ENCODE assay signal across 14 mouse cellular contexts in the genomic region with DNA sequence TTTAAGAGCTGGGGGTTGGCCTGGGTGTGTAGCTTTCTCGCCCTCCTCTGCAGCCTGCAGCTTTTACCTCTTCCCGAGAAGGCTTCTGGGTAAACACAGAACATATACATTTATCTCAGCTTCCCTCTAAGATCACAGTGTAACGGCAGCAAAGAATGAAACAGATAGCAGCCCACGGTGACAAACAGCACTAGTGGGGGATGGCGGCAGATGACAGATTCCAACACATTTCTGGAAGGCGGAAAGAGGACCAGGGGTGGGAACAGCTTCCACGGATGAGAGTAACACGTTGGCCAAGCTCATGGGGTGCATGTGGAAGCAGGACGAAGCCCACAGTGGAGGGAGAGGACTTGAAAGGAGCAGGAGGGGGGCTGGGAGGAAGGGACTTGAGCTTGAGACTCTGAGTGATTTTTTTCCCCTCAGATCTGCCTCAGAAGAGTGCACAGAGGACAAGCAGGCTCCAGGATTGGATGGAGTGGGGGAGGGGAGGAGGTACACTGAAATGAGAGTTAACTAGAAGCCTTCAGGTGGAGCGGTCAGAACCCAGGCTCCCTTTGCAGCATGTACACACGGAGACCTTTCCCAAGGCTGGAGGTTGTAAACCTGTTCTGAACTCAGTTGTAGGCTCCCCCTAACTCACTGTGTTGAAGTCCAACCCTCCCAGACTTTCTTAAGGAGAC.
DNase-seq lines count a peak whose midpoint lies in the region; ATAC-seq lines count a peak whose summit lies in the region.
"Had no signal": no experiment of that assay in that cellular context is flagged by ENCODE, and none has a peak within 500 bp of the region (broad histone marks: within the 10 kb centered on the region; RNA-seq: fewer than 3 reads in every experiment).

No protein-coding gene starts in this region.

- H3K36me3 ChIP-seq in forebrain, embryonic 10.5 days (replicated peaks): no peaks in the 10 kb centered on the region
- H3K36me3 ChIP-seq in forebrain, embryonic 11.5 days (ENCODE audit: control insufficient read depth, insufficient read depth, low read length): no peaks in the 10 kb centered on the region
- no peaks in the 10 kb centered on the region for H3K36me3 ChIP-seq in kidney, embryonic 15.5 days
- H3K36me3 ChIP-seq in kidney, embryonic 16.5 days (ENCODE audit: insufficient read depth, low read length): no peaks in the 10 kb centered on the region
- H3K36me3 ChIP-seq: G1E; intestine, embryonic 15.5 days; liver, embryonic 12.5 days; stomach, embryonic 15.5 days had no signal

- 67% methylated on average over 11 of the region's 11 CpGs for WGBS in forebrain, embryonic 10.5 days
- 63% methylated on average over 11 of the region's 11 CpGs for WGBS in forebrain, embryonic 11.5 days
- WGBS in kidney, embryonic 15.5 days: 53% methylated on average over 11 of the region's 11 CpGs
- WGBS in kidney, embryonic 16.5 days: 52% methylated on average over 11 of the region's 11 CpGs

- no peak overlapping the region for H3K4me2 ChIP-seq in forebrain, embryonic 11.5 days (ENCODE audit: low read depth, low read length, severe bottlenecking)
- H3K4me2 ChIP-seq in kidney, embryonic 15.5 days: no peak overlapping the region
- no peak overlapping the region for H3K4me2 ChIP-seq in kidney, embryonic 16.5 days (replicated peaks; ENCODE audit: low read depth, low read length)
- H3K4me2 ChIP-seq: intestine, embryonic 15.5 days; liver, embryonic 12.5 days; stomach, embryonic 15.5 days had no signal

- H3K27me3 ChIP-seq in forebrain, embryonic 10.5 days (ENCODE audit: poor library complexity, severe bottlenecking): peaks cover 7% of the 10 kb centered on the region
- H3K27me3 ChIP-seq in forebrain, embryonic 11.5 days (ENCODE audit: control insufficient read depth, insufficient read depth, low read length): no peaks in the 10 kb centered on the region
- no peaks in the 10 kb centered on the region for H3K27me3 ChIP-seq in kidney, embryonic 15.5 days
- H3K27me3 ChIP-seq in kidney, embryonic 16.5 days (ENCODE audit: insufficient read depth, low read length): no peaks in the 10 kb centered on the region
- H3K27me3 ChIP-seq: intestine, embryonic 15.5 days; liver, embryonic 12.5 days; stomach, embryonic 15.5 days had no signal

- H3K27ac ChIP-seq in forebrain, embryonic 10.5 days: peak overlapping the region; percentile 84
- no peak overlapping the region for H3K27ac ChIP-seq in forebrain, embryonic 11.5 days (ENCODE audit: low read depth, low read length)
- H3K27ac ChIP-seq in kidney, embryonic 15.5 days: 0 out of 2 replicates have a peak overlapping the region, but pooled peaks have one; percentile 19
- H3K27ac ChIP-seq in kidney, embryonic 16.5 days (ENCODE audit: low read length): no peak overlapping the region
- H3K27ac ChIP-seq: intestine, embryonic 15.5 days; liver, embryonic 12.5 days; stomach, embryonic 15.5 days had no signal

- H3K9me3 ChIP-seq in forebrain, embryonic 10.5 days: no peaks in the 10 kb centered on the region
- no peaks in the 10 kb centered on the region for H3K9me3 ChIP-seq in forebrain, embryonic 11.5 days (ENCODE audit: control insufficient read depth, low read length)
- H3K9me3 ChIP-seq in kidney, embryonic 15.5 days (replicated peaks): no peaks in the 10 kb centered on the region; the same call in 1 of the 2 replicates
- H3K9me3 ChIP-seq in kidney, embryonic 16.5 days (ENCODE audit: low read length): no peaks in the 10 kb centered on the region
- H3K9me3 ChIP-seq: intestine, embryonic 15.5 days; liver, embryonic 12.5 days; stomach, embryonic 15.5 days had no signal

- no peak overlapping the region for H3K4me3 ChIP-seq in forebrain, embryonic 10.5 days
- no peak overlapping the region for H3K4me3 ChIP-seq in forebrain, embryonic 11.5 days (ENCODE audit: low read depth, low read length)
- no peak overlapping the region for H3K4me3 ChIP-seq in kidney, embryonic 15.5 days (replicated peaks)
- H3K4me3 ChIP-seq in kidney, embryonic 16.5 days (ENCODE audit: low read length): no peak overlapping the region
- H3K4me3 ChIP-seq: intestine, embryonic 15.5 days; liver, embryonic 12.5 days; stomach, embryonic 15.5 days had no signal

- peaks cover 43% of the 10 kb centered on the region for H3K4me1 ChIP-seq in forebrain, embryonic 10.5 days
- H3K4me1 ChIP-seq in forebrain, embryonic 11.5 days (replicated peaks; ENCODE audit: control insufficient read depth, insufficient read depth, low read length): peaks cover 13% of the 10 kb centered on the region
- H3K4me1 ChIP-seq in kidney, embryonic 15.5 days: peaks cover 24% of the 10 kb centered on the region
- H3K4me1 ChIP-seq in kidney, embryonic 16.5 days (ENCODE audit: insufficient read depth, low read length): peaks cover 20% of the 10 kb centered on the region
- H3K4me1 ChIP-seq: liver, embryonic 12.5 days had no signal

- ATAC-seq in forebrain, embryonic 11.5 days (replicated peaks; ENCODE audit: low FRiP score): no peak
- ATAC-seq in kidney, embryonic 15.5 days (replicated peaks; ENCODE audit: low FRiP score): no peak
- ATAC-seq in kidney, embryonic 16.5 days (ENCODE audit: low FRiP score, low TSS enrichment): no peak
- ATAC-seq: intestine, embryonic 15.5 days had no signal

- no peak overlapping the region for H3K9ac ChIP-seq in forebrain, embryonic 11.5 days (ENCODE audit: low read length)
- no peak overlapping the region for H3K9ac ChIP-seq in kidney, embryonic 15.5 days
- no peak overlapping the region; the same call in 1 of the 2 replicates for H3K9ac ChIP-seq in kidney, embryonic 16.5 days (replicated peaks; ENCODE audit: low read length)
- H3K9ac ChIP-seq: intestine, embryonic 15.5 days; liver, embryonic 12.5 days; stomach, embryonic 15.5 days had no signal

- no peak for DNase-seq in forebrain, embryonic 10.5 days (ENCODE audit: extremely low spot score, low spot score)
- no peak for DNase-seq in forebrain, embryonic 11.5 days (ENCODE audit: low spot score)
- peak; percentile 34 for DNase-seq in right cerebral cortex, adult 18-20 months
- DNase-seq in right cerebral cortex, postnatal 10 days (ENCODE audit: low spot score in 2 of 2): no peak
- no peak for DNase-seq in yolk sac, embryonic 10.5 days (ENCODE audit: low spot score)
- no peak for DNase-seq in cerebellum, postnatal 14 days
- DNase-seq: cerebellum, adult 2 months; kidney, postnatal 36 days had no signal

Comparison
In these comparisons a context has a peak if more than half of its experiments do, and no peak if none do; other contexts are left out.
1. H3K27ac ChIP-seq: peak in forebrain, embryonic 10.5 days (single experiment) and kidney, embryonic 15.5 days (single experiment); none in forebrain, embryonic 11.5 days (single experiment) and kidney, embryonic 16.5 days (single experiment).